Mouse (Mus musculus) liver, embryonic 11.5 days (tissue): ENCODE data around the gene Rangrf. TPM values are rescaled to one million over a fixed set of nuclear protein-coding genes. Genes with fewer than 3 reads are reported as not detected.
A peak's percentile ranks its signal among the peaks of the same experiment; 100 is the strongest.

ENCODE experiments used
- ATAC-seq: fragments of 200-750 bp; cut with Nextera tagmentation; replicated peaks from 2 replicates; pipeline ENCODE4 v1.8.0; 2017; ENCODE audit warnings: moderate number of reproducible peaks, mild to moderate bottlenecking, moderate TSS enrichment, moderate library complexity; ENCODE audit not compliant: low FRiP score
- DNase-seq: peaks from one replicate; pipeline ENCODE4 v3.0.0-alpha.2; 2017; ENCODE audit warnings: low spot score
- H3K27ac ChIP-seq: fragments of 300-500 bp; sonication (generic); 2 replicates; pipeline ENCODE4 v1.5.1; 2014; ENCODE audit warnings: mild to moderate bottlenecking, low read depth, low read length, control low read depth
- H3K27me3 ChIP-seq: fragments of 300-500 bp; sonication (generic); replicated peaks from 2 replicates; pipeline ENCODE4 v1.6.1; 2014; ENCODE audit warnings: low read length, mixed read lengths; ENCODE audit not compliant: control insufficient read depth, insufficient read depth
- H3K36me3 ChIP-seq: fragments of 300-500 bp; sonication (generic); 2 replicates; pipeline ENCODE4 v1.6.1; 2014; ENCODE audit warnings: mild to moderate bottlenecking, low read length, moderate library complexity, mixed read lengths; ENCODE audit not compliant: control insufficient read depth, insufficient read depth
- H3K4me1 ChIP-seq: fragments of 300-500 bp; sonication (generic); replicated peaks from 2 replicates; pipeline ENCODE4 v1.6.1; 2014; ENCODE audit warnings: low read length, mixed read lengths; ENCODE audit not compliant: control insufficient read depth, insufficient read depth
- H3K4me2 ChIP-seq: fragments of 300-500 bp; sonication (generic); 2 replicates; pipeline ENCODE4 v1.6.1; 2014; ENCODE audit warnings: mild to moderate bottlenecking, control low read depth, moderate library complexity
- H3K4me3 ChIP-seq: fragments of 300-500 bp; sonication (generic); 2 replicates; pipeline ENCODE4 v1.5.1; 2014; ENCODE audit warnings: low read depth, low read length, control low read depth
- H3K9ac ChIP-seq: fragments of 300-500 bp; sonication (generic); 2 replicates; pipeline ENCODE4 v1.6.1; 2014; ENCODE audit warnings: low read depth, low read length, control low read depth
- H3K9me3 ChIP-seq: fragments of 300-500 bp; sonication (generic); 2 replicates; pipeline ENCODE4 v1.6.1; 2016; ENCODE audit warnings: low read length, inconsistent platforms, mixed read lengths; ENCODE audit not compliant: control insufficient read depth
- WGBS: fragments of 180-500 bp; shearing (Covaris S2); extraction: QIAGEN DNeasy Blood & Tissue Kit; methylation state at CpG from one replicate; pipeline ENCODE4 v1.1.7; 2014; 5-methylcytosine and 5-hydroxymethylcytosine counted together
- polyA plus RNA-seq: library from polyadenylated mRNA; unstranded; fragments of >200 nt; fragmentation: Nextera tagmentation; extraction: Ambion mirVana; gene quantifications from 2 replicates; pipeline ENCODE4 v1.2.1, GENCODE M21; 2014

Gene Rangrf
- polyA plus RNA-seq, 1 experiment from 2014 or later, result 97.5 TPM

- no peak overlapping the region for H3K27ac ChIP-seq
- no peak overlapping the region for H3K9ac ChIP-seq
- ATAC-seq (no peak), DNase-seq (no peak)
- 90% methylated on average over 1 of the region's 1 CpGs for WGBS
- no peaks in the 10 kb centered on the region for H3K36me3 ChIP-seq
- peaks cover 46% of the 10 kb centered on the region for H3K27me3 ChIP-seq
- no peak overlapping the region for H3K4me2 ChIP-seq
- H3K4me3 ChIP-seq, result no peak overlapping the region
- H3K4me1 ChIP-seq, result peaks cover 7% of the 10 kb centered on the region
- H3K9me3 ChIP-seq, result no peaks in the 10 kb centered on the region
Observed at GRCm38 (mm10) chr11:68957971-68958370, 17.0 kb downstream of the Rangrf start.

GRCm38 (mm10) chr11:68957308-68957707 is 17.7 kb downstream of the Rangrf start, which contains the start of gene Arhgef15:
Gene Arhgef15, minus strand, starts transcription at chr11:68957480.
- peak within 1 kb of the TSS; percentile 11 for H3K4me3 ChIP-seq
- no peak within 1 kb of the TSS; the same call in 1 of the 2 replicates for H3K27ac ChIP-seq
- peak within 1 kb of the TSS; percentile 25; the same call in 1 of the 2 replicates for H3K9ac ChIP-seq
- no peaks in the 10 kb centered on the region for H3K9me3 ChIP-seq
- peak within 1 kb of the TSS; percentile 16; the same call in 1 of the 2 replicates for H3K4me2 ChIP-seq
- H3K36me3 ChIP-seq, result no peaks in the 10 kb centered on the region
- ATAC-seq, result no peak
- H3K27me3 ChIP-seq, result peaks cover 46% of the 10 kb centered on the region
- WGBS, result 33% methylated on average over 8 of the region's 8 CpGs
- peaks cover 7% of the 10 kb centered on the region for H3K4me1 ChIP-seq
- no peak for DNase-seq

- DNase-seq (no peak), ATAC-seq (no peak)
- no peaks in the 10 kb centered on the region for H3K9me3 ChIP-seq
- peak overlapping the region; percentile 11 for H3K4me3 ChIP-seq
- H3K4me1 ChIP-seq, result peaks cover 7% of the 10 kb centered on the region
- H3K9ac ChIP-seq, result peak overlapping the region; percentile 25; the same call in 1 of the 2 replicates
- peaks cover 50% of the 10 kb centered on the region for H3K27me3 ChIP-seq
- WGBS, result 23% methylated on average over 13 of the region's 13 CpGs
- H3K4me2 ChIP-seq, result peak overlapping the region; percentile 16; the same call in 1 of the 2 replicates
- no peaks in the 10 kb centered on the region for H3K36me3 ChIP-seq
- H3K27ac ChIP-seq, result no peak overlapping the region; the same call in 1 of the 2 replicates
Observed at GRCm38 (mm10) chr11:68956697-68957096, 18.3 kb downstream of the Rangrf start.

- Histone ChIP-seq H3K9ac (no peak overlapping the region), H3K4me3 (no peak overlapping the region), H3K27me3 (peaks cover 53% of the 10 kb centered on the region), H3K9me3 (no peaks in the 10 kb centered on the region), H3K36me3 (no peaks in the 10 kb centered on the region), H3K4me1 (peaks cover 7% of the 10 kb centered on the region), H3K27ac (no peak overlapping the region), H3K4me2 (no peak overlapping the region)
- DNase-seq (no peak), ATAC-seq (no peak)
- 38% methylated on average over 3 of the region's 3 CpGs for WGBS
Observed at GRCm38 (mm10) chr11:68956107-68956506, 18.9 kb downstream of the Rangrf start.

GRCm38 (mm10) chr11:68955473-68955872 is 19.5 kb downstream of the Rangrf start:
- Histone ChIP-seq H3K9me3 (no peaks in the 10 kb centered on the region), H3K27ac (no peak overlapping the region), H3K4me1 (peaks cover 7% of the 10 kb centered on the region), H3K4me2 (peak overlapping the region; percentile 62), H3K27me3 (peaks cover 53% of the 10 kb centered on the region), H3K9ac (no peak overlapping the region), H3K36me3 (no peaks in the 10 kb centered on the region), H3K4me3 (0 out of 2 replicates have a peak overlapping the region, but pooled peaks have one; percentile 6)
- WGBS, result 70% methylated on average over 5 of the region's 5 CpGs
- no peak for ATAC-seq
- no peak for DNase-seq

GRCm38 (mm10) chr11:68954408-68954807 is 20.6 kb downstream of the Rangrf start:
- 0 out of 2 replicates have a peak overlapping the region, but pooled peaks have one; percentile 26 for H3K9ac ChIP-seq
- no peaks in the 10 kb centered on the region for H3K36me3 ChIP-seq
- H3K4me2 ChIP-seq, result peak overlapping the region; percentile 62
- no peaks in the 10 kb centered on the region for H3K9me3 ChIP-seq
- H3K4me3 ChIP-seq, result peak overlapping the region; percentile 39
- H3K4me1 ChIP-seq, result peaks cover 7% of the 10 kb centered on the region
- DNase-seq (no peak), ATAC-seq (no peak)
- peaks cover 53% of the 10 kb centered on the region for H3K27me3 ChIP-seq
- H3K27ac ChIP-seq, result no peak overlapping the region
- WGBS, result 5% methylated on average over 17 of the region's 17 CpGs

GRCm38 (mm10) chr11:68953903-68954302 is 21.1 kb downstream of the Rangrf start:
- H3K27me3 ChIP-seq, result peaks cover 53% of the 10 kb centered on the region
- no peak overlapping the region for H3K27ac ChIP-seq
- WGBS, result 23% methylated on average over 13 of the region's 13 CpGs
- DNase-seq (no peak), ATAC-seq (no peak)
- H3K4me3 ChIP-seq, result peak overlapping the region; percentile 39
- H3K4me2 ChIP-seq, result peak overlapping the region; percentile 62
- H3K9ac ChIP-seq, result no peak overlapping the region
- no peaks in the 10 kb centered on the region for H3K9me3 ChIP-seq
- no peaks in the 10 kb centered on the region for H3K36me3 ChIP-seq
- peaks cover 7% of the 10 kb centered on the region for H3K4me1 ChIP-seq

GRCm38 (mm10) chr11:68947542-68947993 is 27.4 kb downstream of the Rangrf start:
- Histone ChIP-seq H3K4me1 (no peaks in the 10 kb centered on the region), H3K9ac (no peak overlapping the region), H3K36me3 (no peaks in the 10 kb centered on the region), H3K27ac (no peak overlapping the region), H3K4me2 (no peak overlapping the region), H3K9me3 (no peaks in the 10 kb centered on the region), H3K4me3 (no peak overlapping the region), H3K27me3 (peaks cover 10% of the 10 kb centered on the region)
- ATAC-seq (no peak), DNase-seq (no peak)
- 37% methylated on average over 12 of the region's 12 CpGs for WGBS

GRCm38 (mm10) chr11:68946806-68947440 is 28.1 kb downstream of the Rangrf start:
- Histone ChIP-seq H3K4me3 (no peak overlapping the region; the same call in 1 of the 2 replicates), H3K9me3 (no peaks in the 10 kb centered on the region), H3K4me1 (no peaks in the 10 kb centered on the region), H3K27me3 (peaks cover 7% of the 10 kb centered on the region), H3K27ac (no peak overlapping the region), H3K36me3 (no peaks in the 10 kb centered on the region), H3K9ac (no peak overlapping the region), H3K4me2 (peak overlapping the region; percentile 29; the same call in 1 of the 2 replicates)
- ATAC-seq (no peak), DNase-seq (no peak)
- 32% methylated on average over 16 of the region's 16 CpGs for WGBS
